Mouse (Mus musculus) kidney, postnatal 4 days (tissue): Measurements from ENCODE around the gene Fasn.
"Not testable (repeated sequence)": the region's sequence is repeated elsewhere in the genome, so short reads cannot be mapped to it uniquely, and the experiment has no call there.

Source experiments
- DNase-seq, 2 experiments: peaks; one replicate each; pipeline ENCODE4 v3.0.0; 2021; ENCODE audit warnings: mixed read lengths in 2 of 2

Gene Fasn

GRCm38 (mm10) chr11:120823956-120824786 is at the start of gene Fasn:
Fasn (minus strand) TSS chr11:120824547.
- DNase-seq = peak; percentile 98 to 99

- peak; percentile 41 to 62 for DNase-seq
These were observed 48.9 kb upstream of the Fasn start for GRCm38 (mm10) chr11:120873206-120873605.

- DNase-seq = no peak
These were observed 47.2 kb upstream of the Fasn start for GRCm38 (mm10) chr11:120871521-120871920.

- no peak for DNase-seq
These were observed 41.5 kb upstream of the Fasn start for GRCm38 (mm10) chr11:120865816-120866215.

GRCm38 (mm10) chr11:120862819-120863218 is 38.5 kb upstream of the Fasn start:
- DNase-seq = peak; percentile 13 to 40

GRCm38 (mm10) chr11:120855938-120856337 is 31.6 kb upstream of the Fasn start:
- DNase-seq = not testable (repeated sequence)

GRCm38 (mm10) chr11:120853788-120854187 is 29.4 kb upstream of the Fasn start:
- DNase-seq = peak in 1 of 2 experiments; percentile 7

GRCm38 (mm10) chr11:120853158-120853557 is 28.8 kb upstream of the Fasn start:
- DNase-seq = no peak

- DNase-seq = peak; percentile 69 to 80
These were observed 28.0 kb upstream of the Fasn start for GRCm38 (mm10) chr11:120852083-120852935.

GRCm38 (mm10) chr11:120851582-120851981 is 27.2 kb upstream of the Fasn start:
- no peak for DNase-seq

GRCm38 (mm10) chr11:120851132-120851531 is 26.8 kb upstream of the Fasn start:
- peak; percentile 18 to 42 for DNase-seq

GRCm38 (mm10) chr11:120850331-120851030 is 26.1 kb upstream of the Fasn start:
- DNase-seq = peak; percentile 27 to 54

GRCm38 (mm10) chr11:120846725-120847475 is 22.6 kb upstream of the Fasn start:
- no peak for DNase-seq

GRCm38 (mm10) chr11:120844329-120844728 is 20.0 kb upstream of the Fasn start:
- no peak for DNase-seq

GRCm38 (mm10) chr11:120833555-120834280 is 9.4 kb upstream of the Fasn start:
- no peak for DNase-seq

- DNase-seq = not testable (repeated sequence)
These were observed 8.6 kb upstream of the Fasn start for GRCm38 (mm10) chr11:120832962-120833361.

GRCm38 (mm10) chr11:120831659-120832440 is 7.5 kb upstream of the Fasn start:
- no peak for DNase-seq

- peak in 1 of 2 experiments; percentile 6 for DNase-seq
These were observed 6.3 kb upstream of the Fasn start for GRCm38 (mm10) chr11:120830686-120831085.

GRCm38 (mm10) chr11:120829757-120830532 is 5.6 kb upstream of the Fasn start:
- DNase-seq = peak in 1 of 2 experiments; percentile 0

- DNase-seq = peak in 1 of 2 experiments; percentile 0
These were observed 4.1 kb upstream of the Fasn start for GRCm38 (mm10) chr11:120828416-120828815.
